Mouse (Mus musculus) megakaryocyte-erythroid progenitor cell, adult 5-6 weeks (primary cell): ENCODE data around the gene Tmem150c. TPM values are rescaled to one million over a fixed set of nuclear protein-coding genes. Genes with fewer than 3 reads are reported as not detected.

Experiments used
- ATAC-seq: replicated peaks from 2 replicates; pipeline ENCODE4 v1.8.0; 2016; ENCODE audit warnings: mild to moderate bottlenecking, inconsistent platforms; ENCODE audit not compliant: severe bottlenecking, poor library complexity, low FRiP score, low TSS enrichment
- total RNA-seq, 2 experiments: library from RNA; stranded (forward) in 1 of 2; stranded (reverse) in 1 of 2; fragments of 200-1000, 215-1000 nt in 1 of 2; fragments of >200 nt in 1 of 2; fragmentation: Nextera tagmentation in 1 of 2; gene quantifications; 2 replicates each; pipeline ENCODE4 v1.2.3; 2014 to 2017

Gene Tmem150c
- total RNA-seq, 2 experiments from 2014 or later = not detected

- ATAC-seq = no peak
Measured at GRCm38 (mm10) chr5:100059326-100059725, 100.3 kb downstream of the Tmem150c start.

DNA sequence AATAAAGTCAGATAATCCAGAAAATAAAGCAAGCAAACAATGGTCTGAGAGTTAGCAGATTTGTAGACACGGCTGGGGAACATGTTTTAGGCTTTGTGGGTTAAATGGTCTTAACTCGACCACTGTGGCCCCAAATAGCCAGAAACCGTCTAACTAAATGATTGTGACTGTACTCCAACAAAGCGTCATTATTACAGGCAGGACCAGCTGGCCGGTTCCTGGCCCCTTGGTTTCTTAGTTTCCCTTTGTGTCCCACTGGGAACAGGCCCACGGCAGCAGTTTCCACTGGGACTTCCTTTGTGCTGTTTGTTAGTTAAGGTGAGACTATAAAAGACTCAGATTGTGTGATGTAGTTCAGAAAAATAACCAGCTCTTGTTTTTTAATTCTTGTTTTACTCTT, 100.9 kb downstream of the Tmem150c start:
- ATAC-seq = no peak

- no peak for ATAC-seq
Measured at GRCm38 (mm10) chr5:100057461-100058209, 102.0 kb downstream of the Tmem150c start.

DNA sequence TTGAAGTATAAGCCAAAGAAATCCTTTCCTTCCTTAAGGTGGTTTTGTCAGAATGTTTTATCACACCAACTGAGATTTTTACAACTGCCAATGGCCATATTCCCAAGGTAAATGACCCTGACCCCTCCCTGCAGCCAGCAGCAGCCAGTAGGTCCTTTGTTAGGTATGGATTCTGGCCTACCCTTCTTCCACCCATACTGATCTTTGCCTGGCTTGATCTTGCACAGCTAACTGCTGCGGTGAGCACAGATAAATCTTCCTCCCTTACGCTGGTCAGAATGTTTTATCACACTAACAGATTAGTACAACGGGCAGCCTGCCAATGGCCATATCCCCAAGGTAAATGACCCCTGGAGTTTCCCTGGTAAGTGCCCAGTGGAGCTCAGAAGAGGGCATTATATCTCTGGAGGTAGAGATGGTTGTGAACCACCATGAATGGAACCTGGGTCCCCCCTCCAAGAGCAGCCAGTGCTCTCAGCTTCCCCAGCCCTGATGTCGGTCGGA, 103.7 kb downstream of the Tmem150c start:
- ATAC-seq = no peak

DNA sequence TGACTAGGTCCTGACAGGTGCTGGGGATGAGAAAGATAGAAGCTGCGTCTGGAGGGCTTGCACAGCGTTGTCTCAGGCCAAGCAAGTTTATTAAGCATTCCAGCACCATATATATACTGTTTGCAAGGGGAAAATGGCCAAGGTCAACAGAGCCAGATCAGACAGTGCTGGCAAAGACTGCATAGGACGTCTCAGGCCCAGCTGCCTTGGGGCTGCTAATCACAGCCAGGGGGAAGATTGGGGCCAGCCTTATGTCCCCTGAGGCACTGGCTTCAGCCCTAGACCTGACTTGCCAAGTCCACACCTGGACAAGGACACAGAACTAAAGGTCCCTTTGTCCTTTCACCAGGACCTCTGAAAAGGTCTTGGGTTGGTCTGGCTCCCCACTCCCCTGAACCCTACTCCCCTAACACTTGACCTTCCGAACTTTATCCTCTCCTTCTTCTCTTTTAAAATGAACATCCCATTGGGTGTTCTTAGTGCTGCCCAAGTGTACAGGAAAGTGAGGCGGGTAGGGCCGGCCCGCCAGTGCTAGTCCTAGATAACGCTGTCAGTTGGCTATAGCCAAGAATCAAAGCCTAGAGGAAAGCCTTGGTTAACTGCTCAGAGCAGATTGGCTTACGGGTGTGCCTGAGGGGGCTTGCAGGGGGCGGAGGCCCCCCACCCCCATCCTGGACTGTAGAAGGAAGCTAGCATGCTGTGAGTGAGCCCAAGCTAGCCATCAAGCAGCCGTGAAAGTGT, 104.6 kb downstream of the Tmem150c start:
- ATAC-seq = peak; percentile 91

DNA sequence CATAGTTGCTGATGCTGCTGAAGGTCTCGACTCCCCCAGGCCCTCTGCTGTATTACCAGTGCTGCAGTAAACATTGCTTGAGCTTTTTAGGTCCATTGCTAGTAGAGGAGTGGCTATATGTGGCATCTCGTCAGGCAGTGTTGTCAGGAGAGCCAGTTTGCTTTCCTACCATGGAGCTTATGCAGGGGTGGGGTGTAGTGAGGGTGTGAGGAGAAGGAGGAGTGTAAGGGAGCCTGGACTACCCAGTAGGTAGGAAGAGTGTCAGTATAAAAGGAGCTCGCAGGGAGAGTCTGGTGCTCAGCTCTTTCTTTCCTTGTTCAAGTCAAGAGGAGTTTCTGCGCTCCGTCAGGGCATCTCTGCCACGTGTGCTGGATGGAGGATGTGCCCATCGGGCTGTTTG, 106.9 kb downstream of the Tmem150c start:
- ATAC-seq = no peak

GRCm38 (mm10) chr5:100049904-100050303, 109.7 kb downstream of the Tmem150c start:
- ATAC-seq = no peak

DNA sequence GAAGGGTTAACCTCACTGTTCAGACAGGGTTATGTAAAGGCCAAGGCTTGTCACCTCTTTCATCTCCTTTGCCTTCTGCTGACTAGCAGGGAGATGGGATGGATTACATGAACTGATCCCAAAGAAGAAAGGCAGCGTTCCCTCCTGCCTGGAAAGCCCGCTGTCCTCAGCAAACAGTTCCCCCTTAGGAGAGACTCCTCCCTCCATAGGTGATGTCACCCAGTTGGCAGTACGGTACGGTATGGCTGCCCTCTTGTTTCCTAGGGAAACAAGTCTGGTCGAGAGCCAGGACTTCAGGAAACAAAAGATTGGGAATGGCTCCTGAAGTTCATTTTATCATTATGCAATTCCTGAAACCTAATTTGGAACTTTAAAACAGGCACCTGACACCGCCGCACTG, 111.7 kb downstream of the Tmem150c start:
- ATAC-seq = no peak

GRCm38 (mm10) chr5:100047143-100047640, 112.4 kb downstream of the Tmem150c start:
- no peak for ATAC-seq

GRCm38 (mm10) chr5:100046096-100046495, 113.5 kb downstream of the Tmem150c start:
- no peak for ATAC-seq

GRCm38 (mm10) chr5:100044621-100045020, 115.0 kb downstream of the Tmem150c start:
- ATAC-seq = no peak

DNA sequence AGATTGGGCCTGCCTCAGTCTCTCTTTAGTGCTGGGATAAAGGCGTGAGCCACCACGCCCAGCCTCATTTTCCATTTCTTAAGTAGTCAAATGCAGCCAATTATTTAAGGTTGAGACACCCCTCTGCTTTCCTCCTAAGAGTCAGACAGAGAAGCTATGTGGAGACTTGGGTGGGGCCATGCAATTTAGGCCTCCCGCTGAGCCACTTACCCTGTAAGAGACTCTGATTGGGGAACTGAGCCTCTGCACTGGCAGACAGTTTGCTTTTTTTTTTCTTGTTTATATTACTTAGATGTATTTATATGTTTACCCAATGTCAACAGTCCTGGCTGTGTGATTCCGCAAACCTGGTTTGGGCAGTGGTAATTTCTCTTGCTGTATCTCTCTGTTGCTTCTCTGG, 115.6 kb downstream of the Tmem150c start:
- ATAC-seq = no peak

GRCm38 (mm10) chr5:100043361-100043760, 116.2 kb downstream of the Tmem150c start:
- no peak for ATAC-seq

- no peak for ATAC-seq
Measured at GRCm38 (mm10) chr5:100042467-100042866, 117.1 kb downstream of the Tmem150c start.

GRCm38 (mm10) chr5:100041272-100041671, 118.3 kb downstream of the Tmem150c start:
- ATAC-seq = no peak

- ATAC-seq = peak; percentile 3
Measured at GRCm38 (mm10) chr5:100040281-100040784, 119.3 kb downstream of the Tmem150c start.

DNA sequence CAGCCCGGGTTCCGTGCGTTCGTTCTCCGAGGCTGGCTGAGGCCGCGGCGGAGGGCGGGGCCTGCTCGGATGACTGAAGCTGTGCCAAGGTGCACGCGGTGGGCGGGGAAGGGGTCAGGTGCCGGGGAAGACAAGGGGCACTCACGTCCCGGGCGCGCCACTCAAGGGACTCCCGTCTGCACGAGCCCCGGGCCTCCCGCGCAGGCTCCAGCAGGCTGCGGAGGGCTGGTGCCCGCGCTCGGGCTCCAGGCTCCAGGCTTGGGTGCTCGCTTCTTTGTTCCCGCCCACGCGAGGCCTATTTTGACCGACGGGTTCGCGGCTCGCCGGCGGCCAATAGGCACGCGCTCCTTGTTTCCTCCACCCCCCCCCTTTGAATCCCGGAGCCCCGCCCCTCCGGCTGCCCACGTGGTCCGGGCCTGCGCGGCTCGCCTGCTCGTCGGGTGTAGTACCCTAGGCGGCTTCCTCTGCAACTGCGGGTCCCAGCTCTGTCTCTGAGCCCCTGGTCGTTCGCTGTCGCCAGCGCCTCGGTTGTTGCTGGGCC, 119.9 kb downstream of the Tmem150c start, which contains the start of the genes Hnrnpdl and Enoph1:
TSS of gene Hnrnpdl (minus strand) at position 63 of the 541 bp plus-strand sequence.
TSS of gene Enoph1 (plus strand) at position 384 of the 541 bp plus-strand sequence.
- ATAC-seq = peak; percentile 66

DNA sequence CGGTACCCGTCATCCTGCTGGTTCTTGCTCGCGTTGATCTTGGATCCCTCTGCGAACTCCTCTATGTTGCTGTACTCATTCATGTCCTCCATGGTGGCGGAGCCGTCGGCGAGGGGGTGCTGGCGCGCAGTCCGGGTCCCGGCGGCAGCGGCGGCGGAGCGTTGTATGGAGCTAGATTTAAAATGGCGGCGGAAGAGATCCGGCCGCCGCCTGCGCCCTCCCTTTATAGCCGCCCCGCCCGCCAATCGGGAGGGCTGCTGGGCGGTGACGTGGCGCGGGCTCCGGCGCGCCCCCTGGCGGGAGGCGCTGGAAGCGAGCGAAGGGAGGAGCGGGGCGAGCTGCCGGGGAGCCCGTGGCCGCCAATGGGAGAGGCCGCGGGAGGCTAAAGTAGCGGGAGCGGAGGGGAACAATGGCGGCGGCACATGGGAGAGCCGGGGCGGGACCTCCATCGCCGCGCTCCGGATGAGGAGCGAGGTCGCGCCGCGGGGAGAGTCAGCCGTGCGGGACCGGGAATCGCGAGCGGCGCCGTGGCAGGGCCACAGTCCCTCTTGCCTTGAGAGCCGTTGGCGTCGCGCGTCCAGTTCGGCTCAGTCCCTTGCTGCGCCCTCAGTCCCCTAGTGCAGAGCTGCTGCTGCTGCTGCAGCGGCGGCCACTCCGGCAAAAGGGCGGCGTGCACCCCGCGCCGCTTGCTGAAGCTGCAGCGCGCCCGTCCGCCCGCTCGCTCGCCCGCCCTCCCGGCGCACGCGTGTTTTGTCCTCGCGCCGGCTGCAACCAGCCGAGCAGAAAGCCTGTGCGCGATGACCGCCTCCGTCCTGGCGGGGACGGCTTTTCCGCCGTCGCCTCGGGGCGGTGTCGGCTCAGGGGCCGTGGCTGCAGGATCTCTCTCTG, 120.7 kb downstream of the Tmem150c start:
- ATAC-seq = peak; percentile 55
